Mouse (Mus musculus) CD4-positive, CD25-positive, alpha-beta regulatory T cell (primary cell): ENCODE measurements around the gene Trim56. TPM values are rescaled to one million over a fixed set of nuclear protein-coding genes. Genes with fewer than 3 reads are reported as not detected.

ENCODE experiments used
- polyA plus RNA-seq: library from polyadenylated mRNA; unstranded; fragments of 100-300 nt; shearing (Covaris generic); gene quantifications from one replicate; pipeline ENCODE4 v1.2.1, GENCODE M21; 2017

Trim56 gene
- 16.0 TPM for polyA plus RNA-seq

DNA sequence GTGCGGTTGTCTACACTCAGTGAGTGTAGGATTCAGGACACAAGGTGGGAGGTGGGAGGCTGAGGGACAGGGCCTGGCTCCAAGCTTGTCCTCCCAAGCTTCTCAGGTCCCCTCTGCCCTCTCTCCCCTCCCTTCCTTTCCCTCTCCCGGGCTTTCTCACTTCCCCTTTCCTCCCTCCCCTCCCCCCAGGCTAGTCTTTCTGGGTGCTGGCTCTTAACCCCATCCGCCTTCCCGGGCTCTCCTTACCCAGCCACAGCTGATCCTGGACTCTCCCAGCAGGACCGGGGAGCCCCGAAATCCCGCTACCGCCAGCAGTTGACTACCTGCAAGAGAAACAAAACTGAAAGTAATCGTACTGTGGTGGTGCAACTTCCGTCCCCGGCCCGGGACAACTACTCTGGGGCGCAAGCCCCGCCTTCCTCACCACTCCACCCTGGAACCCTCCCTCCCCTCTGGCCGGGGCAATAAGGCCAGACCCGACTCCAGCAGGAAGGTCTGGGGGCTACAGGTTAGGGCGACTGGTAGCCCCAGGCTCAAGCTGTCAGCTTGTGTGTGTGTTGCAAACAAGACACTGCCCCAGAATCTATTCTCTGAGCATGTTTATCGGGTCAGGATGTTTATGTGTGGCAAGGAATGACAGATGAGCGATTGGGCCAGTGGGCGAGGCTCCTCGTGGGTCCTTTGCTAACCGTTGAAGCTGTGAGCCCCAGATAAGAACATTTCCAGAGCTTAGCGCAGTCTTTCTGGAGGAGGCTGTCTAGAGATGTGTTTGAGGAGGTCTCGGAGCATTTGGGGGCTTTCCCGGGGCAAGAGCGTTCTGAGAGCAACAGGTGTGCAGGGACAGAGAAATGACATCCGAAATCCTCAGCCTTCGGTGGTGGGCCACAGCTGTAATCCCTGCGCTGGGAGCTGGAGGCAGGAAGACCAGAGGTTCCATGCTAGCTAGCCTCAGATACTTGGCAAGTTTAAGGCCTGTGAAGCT, at the start of gene Trim56:
Trim56 (minus strand) TSS at position 344 of the 982 bp plus-strand sequence.

DNA sequence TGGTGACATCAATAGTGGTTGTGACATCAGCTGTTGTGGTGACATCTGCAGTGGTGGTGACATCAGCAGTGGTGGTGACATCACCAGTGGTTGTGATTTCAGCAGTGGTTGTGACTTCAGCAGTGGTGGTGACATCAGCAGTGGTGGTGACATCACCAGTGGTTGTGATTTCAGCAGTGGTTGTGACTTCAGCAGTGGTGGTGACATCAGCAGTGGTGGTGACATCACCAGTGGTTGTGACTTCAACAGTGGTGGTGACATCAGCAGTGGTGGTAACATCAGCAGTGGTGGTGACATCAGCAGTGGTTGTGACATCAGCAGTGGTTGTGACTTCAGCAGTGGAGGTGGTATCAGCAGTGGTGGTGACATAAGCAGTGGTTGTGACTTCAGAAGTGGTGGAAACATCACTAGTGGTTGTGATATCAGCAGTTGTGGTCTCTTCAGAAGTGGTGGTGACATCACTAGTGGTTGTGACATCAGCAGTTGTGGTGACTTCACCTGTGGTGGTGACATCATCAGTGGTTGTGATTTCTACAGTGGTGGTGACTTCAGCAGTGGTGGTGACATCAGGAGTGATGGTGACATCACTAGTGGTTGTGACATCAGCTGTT, 33.4 kb upstream of the Trim56 start, which contains the start of gene Muc3:
Muc3 (minus strand) TSS at position 51 of the 611 bp plus-strand sequence.

DNA sequence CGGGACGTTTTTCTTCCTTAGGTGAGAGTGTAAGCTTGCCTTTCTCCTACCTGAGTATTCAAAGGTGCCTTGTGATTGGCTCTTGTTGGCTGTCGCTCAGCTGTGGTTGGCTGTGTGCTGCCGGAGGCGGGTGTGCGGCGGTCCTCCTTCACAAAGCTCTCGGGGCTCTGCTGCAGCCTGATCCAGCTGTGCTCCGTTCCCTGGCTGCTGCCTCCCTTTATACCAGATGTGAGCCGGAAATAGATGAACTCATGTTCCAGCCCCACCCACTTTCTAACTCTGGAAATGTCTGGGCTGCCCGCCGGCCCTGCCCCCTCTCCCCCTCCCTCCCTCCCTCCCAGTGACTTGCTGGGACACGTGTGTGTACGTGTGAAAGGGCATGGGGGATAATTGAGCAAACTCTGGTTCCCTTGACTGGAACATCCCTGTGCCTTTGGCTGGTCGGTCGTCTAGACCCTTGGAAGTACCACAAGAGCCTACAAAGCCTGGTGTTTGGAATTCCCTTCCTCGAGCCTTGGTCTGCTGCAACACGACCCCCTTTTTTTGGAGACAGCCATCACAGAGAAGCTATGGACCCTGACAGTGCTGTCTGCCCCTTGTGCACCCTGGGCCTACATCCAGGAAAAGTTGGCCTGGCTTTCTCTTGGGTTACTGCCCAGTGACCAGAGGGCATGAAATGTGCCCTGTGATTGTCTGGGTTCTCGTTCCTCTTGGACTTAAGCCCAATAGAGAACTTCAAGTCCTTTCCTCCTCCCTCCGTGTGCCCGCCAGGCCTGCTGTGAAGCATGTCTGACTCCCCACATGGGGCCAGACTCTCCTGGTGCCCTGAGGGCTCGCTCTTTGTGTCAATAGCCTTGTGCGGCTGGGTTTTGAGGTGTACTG, 43.7 kb downstream of the Trim56 start, which contains the start of gene Serpine1:
Serpine1 (minus strand) TSS at position 190 of the 882 bp plus-strand sequence.

Other genes starting within 250 kb of the Trim56 start
- gene Col26a1, start 233.0 kb downstream of the Trim56 start, polyA plus RNA-seq: 0.48 TPM
- gene Ift22, start 208.1 kb downstream of the Trim56 start, polyA plus RNA-seq: 7.8 TPM
- gene Fis1, start 162.9 kb downstream of the Trim56 start, polyA plus RNA-seq: 260 TPM
- not detected for gene Cldn15, start 149.6 kb downstream of the Trim56 start, polyA plus RNA-seq
- gene Plod3, start 129.2 kb downstream of the Trim56 start, polyA plus RNA-seq: 9.1 TPM
- gene Znhit1, start 128.2 kb downstream of the Trim56 start, polyA plus RNA-seq: 54.3 TPM
- gene Vgf, start 89.8 kb downstream of the Trim56 start, polyA plus RNA-seq: 0.30 TPM
- 81.2 TPM for gene Ap1s1, start 70.1 kb downstream of the Trim56 start, polyA plus RNA-seq
- gene Serpine1, start 43.9 kb downstream of the Trim56 start, polyA plus RNA-seq: not detected
- gene Muc3, start 33.1 kb upstream of the Trim56 start, polyA plus RNA-seq: not detected
- 1.6 TPM for gene Muc3a, start 96.2 kb upstream of the Trim56 start, polyA plus RNA-seq
- 0.10 TPM for gene Ache, start 171.3 kb upstream of the Trim56 start, polyA plus RNA-seq
- 1.7 TPM for gene Ufsp1, start 178.4 kb upstream of the Trim56 start, polyA plus RNA-seq
- 97.7 TPM for gene Srrt, start 191.5 kb upstream of the Trim56 start, polyA plus RNA-seq
- 4.6 TPM for gene Trip6, start 198.2 kb upstream of the Trim56 start, polyA plus RNA-seq
- gene Slc12a9, start 217.4 kb upstream of the Trim56 start, polyA plus RNA-seq: 24.8 TPM
- gene Ephb4, start 233.9 kb upstream of the Trim56 start, polyA plus RNA-seq: not detected